Mouse (Mus musculus) A20 (cell line): ENCODE data around the gene Tcp11l2.

Experiments
- DNase-seq: peaks from one replicate; pipeline ENCODE4 v3.0.0-alpha.2; 2011; ENCODE audit warnings: low read depth, low spot score

Gene Tcp11l2

GRCm38 (mm10) chr10:84598172-84598571, 21.7 kb downstream of the Tcp11l2 start:
- no peak for DNase-seq

GRCm38 (mm10) chr10:84600136-84600535, 23.7 kb downstream of the Tcp11l2 start:
- DNase-seq, result no peak

- DNase-seq, result no peak
Measured at GRCm38 (mm10) chr10:84604335-84604734, 27.9 kb downstream of the Tcp11l2 start.

- DNase-seq, result no peak
Measured at GRCm38 (mm10) chr10:84608361-84608760, 31.9 kb downstream of the Tcp11l2 start.

- no peak for DNase-seq
Measured at GRCm38 (mm10) chr10:84610324-84610723, 33.9 kb downstream of the Tcp11l2 start.

- DNase-seq, result no peak
Measured at GRCm38 (mm10) chr10:84610783-84611182, 34.4 kb downstream of the Tcp11l2 start.

GRCm38 (mm10) chr10:84611664-84612063, 35.2 kb downstream of the Tcp11l2 start:
- no peak for DNase-seq

- DNase-seq, result no peak
Measured at GRCm38 (mm10) chr10:84612281-84612680, 35.9 kb downstream of the Tcp11l2 start.

GRCm38 (mm10) chr10:84613366-84613765, 36.9 kb downstream of the Tcp11l2 start:
- DNase-seq, result no peak

GRCm38 (mm10) chr10:84615076-84615475, 38.6 kb downstream of the Tcp11l2 start:
- no peak for DNase-seq

- DNase-seq, result peak; percentile 98
Measured at GRCm38 (mm10) chr10:84621826-84622790, 45.7 kb downstream of the Tcp11l2 start, which contains the start of gene Polr3b. Polr3b (plus strand) TSS chr10:84622292.

- DNase-seq, result peak; percentile 72
Measured at GRCm38 (mm10) chr10:84631182-84631581, 54.8 kb downstream of the Tcp11l2 start.

- no peak for DNase-seq
Measured at GRCm38 (mm10) chr10:84632005-84632404, 55.6 kb downstream of the Tcp11l2 start.

GRCm38 (mm10) chr10:84636656-84637055, 60.2 kb downstream of the Tcp11l2 start:
- DNase-seq, result no peak

- no peak for DNase-seq
Measured at GRCm38 (mm10) chr10:84638382-84638781, 62.0 kb downstream of the Tcp11l2 start.

- DNase-seq, result no peak
Measured at GRCm38 (mm10) chr10:84639525-84640287, 63.3 kb downstream of the Tcp11l2 start.

- DNase-seq, result no peak
Measured at GRCm38 (mm10) chr10:84640861-84641260, 64.4 kb downstream of the Tcp11l2 start.

- no peak for DNase-seq
Measured at GRCm38 (mm10) chr10:84641576-84641975, 65.2 kb downstream of the Tcp11l2 start.

- no peak for DNase-seq
Measured at GRCm38 (mm10) chr10:84645940-84646339, 69.5 kb downstream of the Tcp11l2 start.

GRCm38 (mm10) chr10:84646506-84647102, 70.2 kb downstream of the Tcp11l2 start:
- DNase-seq, result peak; percentile 88

GRCm38 (mm10) chr10:84647264-84647663, 70.8 kb downstream of the Tcp11l2 start:
- no peak for DNase-seq

GRCm38 (mm10) chr10:84648911-84649310, 72.5 kb downstream of the Tcp11l2 start:
- DNase-seq, result no peak
